Mouse (Mus musculus) left cerebral cortex, adult 11 months (tissue): Measurements from ENCODE around the gene Unc13a.
"Not testable (repeated sequence)": the region's sequence is repeated elsewhere in the genome, so short reads cannot be mapped to it uniquely, and the experiment has no call there.

Experiments used
- DNase-seq: peaks from one replicate; pipeline ENCODE4 v3.0.0; 2022; ENCODE audit warnings: low spot score

Unc13a gene

DNA sequence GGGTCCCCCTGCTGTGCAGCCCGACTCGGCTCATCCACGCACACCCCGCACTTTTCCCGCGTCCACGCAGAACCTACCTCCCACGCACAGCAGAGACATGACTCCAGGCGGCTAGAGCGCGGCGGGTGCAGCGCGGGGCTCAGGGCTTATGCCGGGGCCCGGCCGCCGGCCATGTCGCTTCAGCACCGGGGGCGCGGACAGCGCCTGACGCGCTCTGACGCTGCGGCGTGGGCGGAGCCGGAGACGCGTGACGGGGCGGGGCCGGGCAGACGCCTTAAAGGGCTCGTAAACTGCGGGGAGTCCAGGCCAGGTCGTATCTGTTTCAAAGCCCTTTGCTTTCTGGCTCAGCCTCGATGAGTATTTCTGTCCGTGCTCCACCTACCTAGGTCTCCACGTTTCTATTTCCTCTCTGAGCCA is at the start of gene Unc13a:
TSS of gene Unc13a (minus strand) at position 209 of the 417 bp plus-strand sequence.
- peak; percentile 87 for DNase-seq

DNA sequence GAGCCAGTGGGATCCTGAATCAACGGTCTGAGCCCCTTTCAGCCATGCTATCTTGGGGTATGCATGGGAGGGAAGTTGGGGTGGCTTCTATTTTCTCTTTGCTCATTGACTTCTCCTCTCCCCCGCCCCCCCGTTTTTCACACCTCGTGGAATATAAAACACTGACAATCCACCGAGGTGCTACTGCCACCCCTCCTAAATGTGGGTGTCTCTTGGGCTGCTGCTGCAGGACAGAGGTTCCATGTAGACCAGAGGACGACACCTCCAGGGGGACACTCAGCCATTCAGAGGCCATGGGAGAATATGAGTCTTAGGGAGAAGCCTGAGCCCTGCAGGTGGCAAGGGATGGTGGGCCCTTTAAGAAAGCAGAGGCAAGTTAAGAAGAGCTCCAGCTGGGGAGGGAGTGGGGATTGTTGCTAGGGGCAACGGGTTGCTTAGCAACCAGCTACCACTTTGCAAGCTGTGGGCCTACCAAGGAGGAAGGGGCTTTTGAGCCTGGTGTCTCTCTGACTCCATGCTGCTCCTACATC is 48.4 kb upstream of the Unc13a start:
- peak; percentile 81 for DNase-seq

DNA sequence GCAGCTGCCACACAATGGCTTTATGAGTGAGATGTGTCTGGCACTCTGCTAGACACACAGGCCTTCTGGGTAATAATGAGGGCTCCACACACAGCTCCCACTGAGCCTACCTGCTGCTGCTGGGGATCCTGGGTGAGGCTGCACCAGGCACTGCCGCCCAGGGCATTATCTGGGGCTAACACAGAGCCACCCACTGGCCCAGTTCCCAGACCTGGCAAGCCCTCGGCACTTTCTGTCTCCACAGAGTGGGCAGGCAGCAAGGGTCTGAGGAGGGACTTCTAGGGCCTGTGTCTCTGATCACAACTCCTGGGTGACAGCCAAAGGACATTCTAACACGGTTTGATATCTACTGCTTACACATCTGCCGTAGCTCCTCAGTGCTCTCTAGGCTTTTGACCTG is 47.7 kb upstream of the Unc13a start:
- DNase-seq: no peak

DNA sequence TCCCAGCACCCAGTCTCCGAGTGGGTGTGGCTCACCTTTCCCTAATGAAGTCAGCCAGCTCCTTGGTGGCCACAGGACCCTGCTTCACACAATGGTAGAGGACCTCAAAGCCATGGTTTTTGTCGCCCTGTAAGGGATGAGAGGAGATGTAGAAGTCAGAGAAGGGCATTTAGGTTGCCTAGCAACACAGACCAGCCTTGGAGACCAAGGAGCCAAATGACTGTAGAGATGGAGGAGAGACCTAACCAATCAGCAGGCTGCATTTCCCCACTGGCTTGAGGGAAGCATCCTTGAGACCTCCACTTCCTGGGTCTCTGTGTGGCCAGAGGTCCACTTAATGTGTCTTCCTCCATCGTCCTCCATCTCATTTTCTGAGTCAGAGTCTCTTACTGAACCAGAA is 46.7 kb upstream of the Unc13a start:
- DNase-seq: no peak

DNA sequence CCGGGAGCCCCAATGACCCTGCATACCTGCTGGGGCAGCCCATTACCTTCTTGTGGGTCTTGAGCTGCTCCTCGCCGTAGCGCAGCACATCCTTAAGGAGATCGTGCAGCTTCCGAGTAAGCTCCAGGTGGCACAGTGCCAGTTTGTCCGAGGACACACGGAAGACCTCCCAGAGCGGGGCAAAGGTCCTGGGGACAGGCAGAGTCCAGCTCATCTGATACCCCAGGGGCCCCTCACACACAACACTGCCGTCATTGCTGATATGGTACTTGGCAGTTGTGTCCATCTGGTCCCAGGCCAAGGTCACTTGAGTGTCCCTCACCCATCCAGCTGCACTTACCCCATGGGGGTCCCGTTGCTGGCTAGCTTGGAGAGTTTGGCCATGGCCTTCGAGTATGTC is 45.5 kb upstream of the Unc13a start:
- no peak for DNase-seq

DNA sequence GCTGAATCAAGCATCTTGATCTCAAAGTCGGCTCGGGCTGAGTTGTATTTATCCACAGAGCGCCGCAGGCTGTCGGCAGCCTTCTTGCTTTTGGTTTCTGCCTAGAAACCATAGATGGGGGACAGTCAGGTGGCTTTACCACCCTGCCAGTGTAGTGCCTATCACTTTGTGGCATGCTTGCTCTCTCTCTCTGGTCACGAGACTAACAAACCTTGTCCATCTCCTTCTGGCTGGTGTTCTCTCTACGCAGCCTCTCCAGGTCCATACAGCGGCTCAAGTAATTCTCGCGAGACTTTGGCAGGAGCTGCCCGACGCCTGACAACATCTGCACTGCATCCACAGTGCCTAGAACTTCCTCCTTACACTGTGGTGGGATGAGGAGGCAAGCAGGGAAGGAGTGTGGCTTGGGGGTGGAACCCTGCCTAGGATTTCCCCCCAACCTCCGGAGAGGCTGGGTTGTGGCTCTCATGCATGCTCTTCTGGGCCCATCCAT is 45.0 kb upstream of the Unc13a start:
- no peak for DNase-seq

DNA sequence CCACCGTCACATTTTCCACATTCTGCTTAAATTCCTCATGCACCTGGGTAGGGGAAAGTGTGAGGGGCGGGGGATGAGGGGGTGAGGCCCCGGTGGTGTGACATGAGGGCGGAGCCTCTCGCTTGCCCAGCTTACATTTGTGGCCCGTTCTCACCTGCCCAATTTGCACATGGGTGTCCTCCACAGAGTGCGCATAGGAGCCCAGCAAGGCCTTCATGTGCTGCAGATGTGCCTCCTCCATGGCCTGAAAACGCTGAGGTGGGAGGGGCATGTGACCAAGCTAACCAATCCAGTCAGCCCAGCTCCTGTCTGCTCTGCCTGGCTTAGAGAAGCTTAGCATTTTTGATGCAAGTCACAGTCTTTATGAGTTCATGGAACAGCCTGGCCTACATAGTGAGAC is 44.0 kb upstream of the Unc13a start:
- no peak for DNase-seq

DNA sequence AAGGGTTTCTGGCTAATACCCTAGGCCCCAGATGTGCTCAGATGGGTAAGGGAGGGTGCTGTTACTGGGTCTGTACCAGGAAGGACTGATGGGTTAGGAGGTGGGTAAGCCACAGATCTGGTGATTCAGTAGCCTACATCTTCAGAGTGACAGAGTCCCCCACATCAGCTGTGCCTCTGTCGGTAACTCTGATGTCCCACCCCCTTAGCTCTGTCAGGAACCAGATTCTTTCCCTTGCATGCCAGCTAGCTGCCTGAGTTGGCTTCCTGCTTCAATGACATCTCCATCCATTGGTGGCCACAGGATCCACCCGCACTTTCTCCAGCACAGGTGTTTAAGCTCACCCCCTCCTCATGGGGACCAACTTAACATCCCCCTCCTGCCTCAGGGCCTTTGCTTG is 40.0 kb upstream of the Unc13a start:
- DNase-seq: no peak

DNA sequence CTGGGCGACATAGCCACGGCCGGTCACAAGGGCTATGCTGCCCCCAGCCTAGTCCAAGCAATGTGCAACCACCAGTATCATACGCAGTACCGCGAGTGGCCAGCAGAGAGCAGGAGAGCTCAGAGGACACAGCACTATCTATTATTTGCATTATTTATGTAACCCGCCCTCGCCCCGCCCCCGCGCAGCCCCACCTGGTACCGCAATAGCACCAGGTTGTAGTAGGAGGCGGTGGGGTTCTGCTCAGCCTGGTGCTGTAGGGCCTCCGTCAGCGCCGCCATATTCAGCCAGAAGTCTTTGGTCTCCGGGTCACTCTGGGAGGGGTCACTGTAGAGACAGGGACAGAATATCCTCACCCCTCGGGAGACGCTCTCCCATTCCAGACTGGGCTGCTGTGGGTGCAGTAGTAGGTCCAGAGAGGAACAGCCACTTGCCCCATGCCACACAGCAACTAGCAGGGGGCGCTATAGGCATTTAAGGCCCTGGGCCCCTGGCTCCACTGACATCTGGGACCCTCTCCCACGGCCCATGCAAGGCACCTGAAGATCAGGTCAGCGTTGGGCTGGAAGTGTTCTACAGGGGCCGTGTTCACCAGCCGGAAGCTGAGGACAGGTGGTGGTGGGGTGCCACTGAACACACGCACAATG is 38.4 kb upstream of the Unc13a start:
- DNase-seq: peak; percentile 81

DNA sequence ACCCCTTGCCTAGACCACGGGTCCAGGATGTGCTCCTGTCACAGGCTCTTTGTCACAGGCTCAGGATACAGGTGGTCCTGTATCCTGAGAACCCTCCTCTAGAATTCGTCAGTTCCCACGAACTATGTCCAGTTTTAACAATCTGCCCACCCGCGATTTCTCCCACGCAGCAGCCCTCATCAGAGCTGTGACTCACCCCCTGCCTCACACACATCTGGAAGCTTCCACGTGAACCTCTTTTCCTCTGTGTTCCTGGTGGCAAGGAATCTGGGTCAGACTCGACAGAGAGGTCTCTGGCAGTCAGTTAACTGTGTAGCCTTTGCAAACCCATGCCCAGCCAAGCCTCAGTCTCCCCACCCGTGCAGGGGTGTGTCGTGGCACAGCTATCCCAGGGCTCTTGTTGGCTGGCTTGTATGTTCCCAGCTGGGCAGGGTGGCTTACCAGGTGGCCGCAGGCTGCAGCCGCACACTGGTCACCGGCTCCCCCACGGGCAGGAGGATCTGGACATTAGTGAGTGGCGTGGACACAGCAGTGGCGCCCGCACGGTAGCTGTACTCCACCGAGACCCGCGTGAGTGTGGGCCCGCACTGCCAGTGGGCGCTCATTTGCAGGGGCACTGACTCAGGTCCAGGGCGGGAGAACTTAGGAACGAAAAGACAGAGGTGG is 37.7 kb upstream of the Unc13a start:
- no peak for DNase-seq

DNA sequence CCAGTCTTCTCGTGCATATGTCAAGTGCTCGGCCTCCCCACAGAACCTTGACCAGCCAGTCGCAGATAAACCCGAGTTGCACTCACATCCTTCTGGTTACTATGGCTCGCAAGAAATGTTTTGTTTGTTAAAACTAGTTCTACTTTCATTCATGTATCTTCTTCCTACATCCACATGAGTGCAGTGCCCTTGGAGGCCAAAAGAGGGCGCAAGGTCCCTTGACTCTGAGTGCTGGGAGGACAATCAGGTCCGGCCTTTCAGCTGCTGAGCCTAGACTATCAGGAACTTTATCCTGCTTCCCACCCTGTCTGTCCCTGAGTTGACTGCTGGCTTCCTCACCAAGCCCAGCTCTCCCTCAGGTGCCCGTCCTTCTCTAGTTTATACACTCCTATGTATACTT is 36.3 kb upstream of the Unc13a start:
- DNase-seq: no peak

DNA sequence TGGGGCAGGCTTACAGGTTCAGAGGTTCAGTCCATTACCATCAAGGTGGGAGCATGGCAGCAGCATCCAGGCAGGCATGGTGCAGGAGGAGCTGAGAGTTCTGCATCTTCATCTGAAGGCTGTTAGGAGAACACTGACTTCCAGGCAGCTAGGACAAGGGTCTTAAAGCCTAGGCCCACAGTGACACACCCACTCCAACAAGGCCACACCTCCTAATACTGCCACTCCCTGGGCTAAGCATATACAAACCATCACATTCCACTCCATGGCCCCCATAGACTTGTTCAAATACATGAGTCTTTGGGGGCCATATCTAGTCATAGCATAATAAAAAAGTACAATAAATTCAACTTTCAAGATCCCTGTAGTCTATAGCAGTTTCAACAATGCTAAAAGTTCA is 31.8 kb upstream of the Unc13a start:
- not testable (repeated sequence) for DNase-seq

DNA sequence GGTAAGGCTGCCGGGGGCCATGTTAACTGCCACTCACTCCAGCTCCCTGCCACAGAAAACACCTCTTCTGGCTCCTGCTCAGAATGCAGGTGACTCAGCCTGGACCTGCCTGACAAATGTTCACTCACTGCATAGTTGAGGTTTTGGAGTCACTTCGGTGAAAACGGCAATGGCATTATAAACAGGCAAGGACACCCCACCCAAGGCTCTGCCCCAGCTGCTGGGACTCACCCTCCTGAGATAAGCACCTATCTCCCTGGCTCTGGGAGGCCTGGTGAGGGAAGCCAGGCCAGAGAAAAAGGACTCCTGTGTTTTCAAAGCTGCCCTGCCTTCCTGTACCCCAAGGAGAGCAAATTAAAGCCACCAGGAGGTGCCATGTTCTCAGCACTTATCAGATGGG is 31.4 kb upstream of the Unc13a start:
- no peak for DNase-seq

DNA sequence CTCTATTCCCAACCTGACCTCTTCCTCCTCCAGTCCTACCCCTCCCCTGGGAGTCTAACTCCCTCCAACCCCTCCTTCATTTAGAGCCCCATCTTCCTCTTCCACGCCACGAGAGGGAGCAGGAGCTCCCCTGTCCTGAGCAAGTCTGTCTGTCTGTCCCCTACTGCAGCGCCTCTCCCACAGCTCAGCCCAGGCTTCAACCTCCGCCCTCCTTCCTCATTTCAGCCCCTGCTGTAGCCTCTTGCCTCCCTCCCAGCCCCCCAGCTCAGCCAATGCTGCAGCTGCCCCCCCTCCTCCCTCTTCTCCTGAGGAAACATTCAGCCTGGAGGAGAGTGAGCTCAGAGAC is 30.5 kb upstream of the Unc13a start:
- no peak for DNase-seq

DNA sequence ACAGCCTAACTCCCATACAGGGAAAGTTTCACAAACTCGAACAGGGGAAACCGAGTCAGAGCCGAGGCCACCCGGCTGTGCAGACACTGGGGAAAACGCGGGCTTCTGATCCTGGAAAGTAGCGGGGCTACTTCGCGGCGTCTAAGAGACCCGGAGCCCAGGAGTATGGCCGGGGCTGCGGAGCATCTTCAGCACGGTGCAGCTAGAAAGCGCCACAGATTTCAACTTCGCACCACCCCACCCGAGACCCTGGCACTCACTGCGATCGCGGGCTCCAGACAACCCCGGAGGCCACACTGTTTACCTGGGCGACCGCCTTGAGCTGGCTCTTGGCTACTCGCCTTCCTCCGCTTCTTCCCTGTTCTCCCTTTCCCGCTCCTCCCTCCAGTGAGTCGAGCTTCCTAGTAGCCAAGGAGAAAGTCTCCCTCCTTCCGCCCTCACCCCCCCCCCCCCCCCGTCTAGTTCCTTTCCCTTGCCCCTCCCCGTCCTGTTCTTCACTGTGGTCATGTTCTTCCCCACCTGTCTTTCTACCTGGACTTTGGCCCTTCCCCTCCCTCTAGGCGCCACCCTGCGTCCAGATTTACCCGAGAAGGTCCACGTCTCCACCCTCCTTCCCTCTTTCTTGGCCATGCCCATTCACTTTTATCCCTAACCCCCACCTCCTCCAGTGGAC is 30.0 kb upstream of the Unc13a start, which contains the start of gene B3gnt3:
TSS of gene B3gnt3 (minus strand) at position 376 of the 673 bp plus-strand sequence.
- DNase-seq: no peak

DNA sequence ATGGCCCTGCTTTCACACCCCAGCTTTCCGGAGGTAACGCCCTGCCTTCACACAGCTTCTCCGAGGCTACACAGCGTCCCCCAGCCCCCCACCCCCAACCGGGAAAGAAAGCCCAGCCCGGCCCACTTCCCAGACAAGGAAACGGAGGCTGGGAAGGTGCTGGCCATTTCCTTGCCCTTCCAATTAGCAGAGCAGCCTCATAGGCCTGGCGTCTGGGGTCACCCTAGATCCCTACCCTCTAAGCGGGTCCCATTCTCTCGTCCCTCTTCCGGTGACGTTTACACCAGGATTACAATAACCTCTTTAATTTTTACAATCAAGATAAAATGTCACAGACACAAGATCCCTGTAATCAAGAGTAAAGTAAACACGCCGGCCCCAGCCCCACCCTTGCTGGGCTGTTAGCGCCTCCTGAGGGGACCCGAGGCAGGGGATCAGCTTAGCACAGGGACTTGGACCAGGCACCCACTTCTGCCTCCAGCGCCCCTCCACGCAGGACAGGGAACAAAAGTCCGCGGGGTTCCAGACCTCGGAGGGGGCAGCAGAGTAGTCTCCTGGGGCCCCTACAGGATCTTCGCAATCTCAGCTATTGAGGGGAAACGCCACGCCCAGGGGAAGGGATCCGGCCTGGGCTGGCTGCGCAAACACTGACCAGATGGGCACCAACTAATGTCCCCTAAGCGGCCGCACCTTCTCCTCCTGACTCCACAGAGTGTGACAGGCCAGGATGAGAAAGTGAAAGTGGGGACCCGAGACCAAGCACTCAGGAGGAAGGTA is 29.1 kb upstream of the Unc13a start:
- DNase-seq: no peak

DNA sequence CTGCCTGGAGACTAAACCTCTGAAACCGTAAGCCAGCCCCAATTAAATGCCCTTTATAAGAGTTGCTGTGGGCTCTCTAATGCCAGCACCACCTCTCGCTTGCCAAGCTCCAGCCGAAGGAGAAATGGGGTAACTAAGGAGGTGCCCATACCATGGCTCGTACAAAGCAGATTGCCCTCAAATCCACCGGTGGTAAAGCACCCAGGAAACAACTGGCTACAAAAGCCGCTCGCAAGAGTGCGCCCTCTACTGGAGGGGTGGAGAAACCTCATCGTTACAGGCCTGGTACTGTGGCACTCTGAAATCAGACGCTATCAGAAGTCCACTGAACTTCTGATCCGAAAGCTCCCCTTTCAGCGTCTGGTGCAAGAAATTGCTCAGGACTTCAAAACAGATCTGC is 23.9 kb upstream of the Unc13a start:
- not testable (repeated sequence) for DNase-seq

DNA sequence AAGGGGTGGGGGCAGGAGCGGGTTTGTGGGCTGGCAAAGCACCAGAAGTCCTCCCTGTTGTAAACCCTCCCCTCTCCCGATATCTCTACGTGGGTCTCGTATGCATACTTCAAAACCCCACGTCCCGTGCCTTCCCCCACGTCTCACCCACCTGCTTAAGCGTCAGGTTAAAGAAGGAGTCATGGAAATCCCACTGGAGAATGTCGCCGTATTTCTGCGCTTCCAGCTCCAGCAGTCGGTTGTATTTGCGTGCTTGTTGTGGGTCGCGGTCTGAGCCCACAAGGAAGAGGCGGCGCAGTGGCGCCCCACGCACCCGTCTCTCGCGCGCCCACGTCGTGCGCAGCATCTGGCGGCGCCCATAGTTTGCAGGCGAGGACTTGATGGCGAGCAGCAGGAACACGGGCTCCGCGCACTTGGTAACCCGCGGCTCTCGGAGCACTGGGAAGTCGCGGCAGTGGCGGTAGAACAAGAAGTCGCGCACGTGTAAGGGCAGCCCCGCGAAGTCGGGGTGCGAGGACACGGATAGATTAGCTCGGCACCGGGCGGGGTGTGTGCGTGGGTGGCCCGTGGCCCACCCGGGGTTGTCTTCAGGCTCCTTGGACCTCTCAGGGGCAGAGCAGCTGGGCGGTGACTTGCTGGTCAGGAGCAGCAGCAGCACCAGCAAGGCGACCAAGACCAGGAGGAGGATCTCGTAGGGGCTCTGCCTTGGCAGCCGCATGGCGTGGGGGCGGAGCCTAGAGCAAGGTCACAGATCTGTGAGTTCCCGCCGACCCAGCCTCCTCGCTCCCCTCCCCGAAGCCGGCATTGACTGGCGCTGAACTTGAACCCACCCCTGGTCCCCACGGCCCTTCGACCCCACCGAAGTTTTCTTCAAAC is 21.8 kb upstream of the Unc13a start:
- no peak for DNase-seq

DNA sequence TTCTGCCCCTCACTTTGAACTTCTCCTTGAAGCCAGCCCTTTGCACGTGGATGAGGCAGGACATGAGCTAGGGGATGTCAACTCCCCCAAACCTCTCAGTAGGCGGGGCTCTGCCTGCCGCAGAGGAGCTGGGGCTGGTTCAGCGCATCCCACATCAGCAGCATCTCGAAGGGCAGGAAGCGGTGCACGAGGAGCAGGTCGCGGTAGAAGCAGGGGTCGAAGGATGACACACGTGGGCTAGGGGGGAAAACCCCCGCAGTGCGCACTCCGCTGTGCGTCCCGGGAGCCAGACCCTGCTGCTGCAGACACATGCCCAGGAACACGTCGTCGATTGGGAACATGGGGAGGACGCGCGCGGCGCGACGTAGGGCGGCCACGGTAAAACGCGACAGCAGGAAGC is 21.0 kb upstream of the Unc13a start:
- DNase-seq: no peak

DNA sequence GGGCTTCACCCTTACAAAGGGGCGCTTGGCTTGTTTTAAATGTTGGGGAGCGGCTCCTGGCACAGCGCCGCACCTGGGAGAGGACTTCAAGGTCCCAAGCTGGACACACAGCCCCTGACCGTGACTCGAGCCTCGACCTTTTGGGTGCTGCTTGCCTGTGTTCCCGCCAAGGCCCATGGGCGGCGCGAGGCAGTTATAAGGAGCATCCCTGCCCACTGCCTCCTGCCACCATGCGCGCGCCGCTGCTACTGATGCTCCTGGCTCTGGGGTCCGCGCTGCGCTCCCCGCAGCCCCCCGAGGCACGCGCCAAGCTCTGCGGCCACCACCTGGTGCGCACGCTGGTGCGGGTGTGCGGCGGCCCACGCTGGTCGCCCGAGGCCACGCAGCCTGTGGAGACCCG is 17.5 kb upstream of the Unc13a start, which contains the start of gene Insl3:
TSS of gene Insl3 (plus strand) at position 187 of the 400 bp plus-strand sequence.
- DNase-seq: no peak

DNA sequence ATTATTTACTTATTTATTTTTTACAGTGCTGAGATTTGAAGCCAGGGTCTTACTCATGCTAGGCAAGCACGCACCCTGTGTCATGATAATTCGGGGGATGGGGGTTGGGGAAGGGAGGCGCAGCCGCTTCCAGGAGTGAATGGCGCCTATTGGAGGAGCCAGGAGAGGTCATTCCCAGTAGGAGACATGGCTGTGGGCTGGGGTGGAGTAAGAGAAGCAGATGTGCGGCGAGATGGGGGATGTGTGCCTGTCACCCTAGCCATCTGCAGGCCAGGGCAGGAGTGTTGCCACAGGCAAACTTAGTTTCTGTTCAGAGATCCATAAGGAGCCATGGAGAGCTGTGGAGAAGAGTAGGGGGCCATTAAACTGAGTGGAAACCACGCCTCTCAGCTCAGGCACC is 16.1 kb upstream of the Unc13a start:
- DNase-seq: no peak
